Mouse (Mus musculus) cerebellum, adult 8-10 months (tissue): ENCODE results near the gene Lrrc75a.

ENCODE experiments used
- DNase-seq: peaks from one replicate; pipeline ENCODE4 v3.0.0; 2022

The Lrrc75a gene

DNA sequence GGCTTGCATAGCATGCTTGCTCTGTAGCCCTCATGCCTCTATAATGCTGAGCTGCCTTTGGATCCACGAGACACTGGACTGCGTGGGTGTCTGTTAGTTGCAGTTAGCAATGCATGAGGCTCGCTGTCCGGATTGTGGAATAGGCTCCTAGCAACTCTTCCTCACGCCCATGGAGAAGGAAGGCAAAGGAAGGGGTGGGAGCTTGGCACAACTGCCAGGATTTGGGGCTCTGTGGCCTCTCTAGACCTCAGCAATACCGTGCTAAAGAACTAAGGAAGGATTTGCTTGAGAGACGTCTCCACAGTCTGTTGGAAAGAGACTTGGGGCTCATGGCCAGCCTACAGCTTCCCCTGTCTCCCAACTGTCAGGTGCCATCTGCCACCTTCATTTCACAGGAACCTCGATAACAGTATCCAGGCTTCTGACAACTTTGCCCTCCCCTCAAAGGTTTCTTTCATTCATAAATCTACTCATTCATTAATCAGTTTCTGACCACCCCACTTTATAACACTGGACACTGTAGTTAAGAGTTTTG, 33.4 kb downstream of the Lrrc75a start:
- no peak for DNase-seq

DNA sequence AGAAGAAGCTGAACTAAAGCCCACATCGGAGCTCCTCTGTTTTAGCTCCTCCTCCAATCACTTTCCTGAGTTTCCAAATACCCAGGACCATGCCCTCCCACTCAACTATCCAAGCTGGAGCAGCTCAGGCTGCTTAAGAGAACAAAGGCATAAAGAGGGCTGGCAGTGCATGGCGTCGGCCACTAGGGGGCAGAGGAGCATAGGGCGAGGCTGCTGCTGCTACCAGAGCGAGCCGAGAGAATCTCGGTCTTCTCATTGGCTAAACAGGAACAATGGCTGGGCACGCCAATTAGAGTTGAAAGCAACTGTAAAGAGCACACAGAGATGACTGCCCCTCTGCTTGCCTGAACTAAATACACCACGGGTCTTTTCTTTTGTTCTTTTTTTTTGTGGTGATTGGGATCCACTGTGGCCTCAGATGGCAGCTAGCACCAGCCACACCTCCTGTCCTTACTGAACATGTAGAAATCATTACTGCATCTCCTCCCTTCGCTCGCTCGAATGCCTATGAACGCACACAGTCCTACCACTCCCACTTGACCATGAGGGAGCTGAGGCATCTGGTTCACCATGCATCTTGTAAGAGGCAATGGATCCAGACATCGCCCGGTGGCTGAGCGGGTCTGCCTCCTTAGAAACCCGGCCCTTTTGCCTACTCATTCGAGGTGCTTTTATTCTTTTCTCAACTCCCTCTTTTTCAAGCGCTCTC, 34.5 kb downstream of the Lrrc75a start:
- peak; percentile 91 for DNase-seq

GRCm38 (mm10) chr11:62612604-62613003, 35.7 kb downstream of the Lrrc75a start:
- no peak for DNase-seq

DNA sequence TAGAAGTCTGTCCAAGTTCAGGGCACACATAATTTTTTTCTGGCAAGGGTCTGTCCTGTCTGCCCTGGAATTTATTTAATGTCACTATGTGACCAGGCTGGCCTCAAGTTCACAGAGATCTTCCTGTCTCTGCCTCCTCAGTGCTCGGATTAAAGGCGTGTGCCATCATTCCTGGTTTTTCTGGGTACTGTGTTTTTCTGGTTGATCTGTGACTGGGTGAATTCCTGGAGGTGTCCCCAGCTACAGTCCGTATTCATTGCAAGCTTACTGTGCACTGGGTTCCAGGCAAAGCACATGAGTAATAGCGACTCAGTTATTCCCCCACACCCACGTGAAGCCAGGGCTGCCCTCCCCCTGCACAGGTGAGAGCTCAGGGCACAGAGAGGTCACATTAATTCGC, 38.0 kb downstream of the Lrrc75a start:
- no peak for DNase-seq

DNA sequence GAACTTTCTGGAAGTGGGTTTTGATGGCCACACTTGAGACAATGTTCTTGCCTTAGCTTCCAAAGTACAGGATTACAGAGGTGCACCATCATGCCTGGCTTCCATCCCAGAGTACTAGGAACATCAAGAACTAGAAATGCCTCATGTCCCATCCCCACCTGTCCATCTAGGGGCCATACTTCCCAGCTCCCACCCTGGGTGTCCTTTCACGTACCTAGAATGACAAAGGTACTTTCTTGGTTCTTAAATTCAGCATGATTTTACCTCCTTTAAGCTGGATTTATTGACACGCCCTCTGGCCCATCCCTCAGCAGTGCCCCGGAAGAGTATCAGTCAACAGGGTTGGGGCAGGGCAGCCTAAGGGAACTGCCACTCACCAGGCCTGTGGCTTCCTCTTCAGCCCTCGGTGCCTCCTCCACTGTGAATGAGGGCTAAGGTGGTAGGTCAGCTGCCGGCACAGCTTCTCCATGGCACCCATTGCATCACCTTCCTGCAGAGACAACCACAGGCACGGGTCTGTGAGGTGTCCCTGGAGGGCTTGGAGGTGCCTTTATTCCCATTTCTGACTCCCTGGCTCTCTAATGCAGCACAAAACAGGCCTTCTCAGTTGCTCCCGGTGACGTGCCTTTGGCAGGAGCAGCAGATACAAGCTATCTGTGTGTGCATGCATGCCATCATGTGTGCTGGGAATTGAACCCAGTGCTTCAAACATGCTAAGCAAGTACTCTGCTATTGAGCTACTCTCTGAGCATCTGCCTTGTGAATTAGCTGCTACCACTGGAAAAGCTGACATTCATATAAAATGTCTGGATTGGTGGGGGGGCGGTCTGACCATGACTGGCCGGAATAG, 39.3 kb downstream of the Lrrc75a start:
- no peak for DNase-seq

- DNase-seq = no peak
Observed at GRCm38 (mm10) chr11:62607952-62608201, 40.4 kb downstream of the Lrrc75a start.

DNA sequence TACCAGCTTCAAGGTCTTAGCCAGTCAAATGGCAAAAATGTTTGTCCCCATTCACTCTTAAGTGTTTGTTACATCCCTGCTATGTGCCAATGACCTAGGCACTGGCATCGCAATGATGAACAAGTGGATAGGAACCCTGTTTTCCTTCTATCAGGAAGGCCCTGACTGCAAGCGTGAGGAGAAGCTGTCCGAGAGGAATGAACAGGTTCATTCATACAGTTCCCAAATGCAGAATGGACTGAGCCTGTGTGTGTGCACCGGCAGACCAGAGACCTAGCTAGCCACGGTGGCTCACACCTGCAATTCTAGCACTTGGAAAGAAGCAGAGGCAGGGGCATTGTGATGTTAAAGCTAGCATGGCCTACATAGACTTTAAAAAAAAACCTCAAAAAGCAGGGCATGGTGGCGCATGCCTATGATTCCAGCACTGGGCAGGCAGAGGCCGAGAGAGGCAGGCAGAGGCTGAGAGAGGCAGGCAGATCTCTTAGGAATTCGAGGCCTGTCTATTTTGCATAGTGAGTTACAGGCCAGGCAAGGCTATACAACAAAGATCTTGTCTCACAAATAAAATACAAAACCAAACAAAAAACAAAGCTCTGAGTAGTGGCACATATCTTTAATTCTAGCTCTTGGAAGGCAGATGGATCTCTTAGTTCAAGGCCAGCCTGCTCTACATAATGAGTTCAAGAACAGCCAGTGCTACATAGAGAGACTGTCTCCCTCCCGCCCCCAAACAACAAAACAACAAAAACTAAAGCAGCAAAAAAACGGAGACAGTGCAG, 41.0 kb downstream of the Lrrc75a start:
- no peak for DNase-seq

DNA sequence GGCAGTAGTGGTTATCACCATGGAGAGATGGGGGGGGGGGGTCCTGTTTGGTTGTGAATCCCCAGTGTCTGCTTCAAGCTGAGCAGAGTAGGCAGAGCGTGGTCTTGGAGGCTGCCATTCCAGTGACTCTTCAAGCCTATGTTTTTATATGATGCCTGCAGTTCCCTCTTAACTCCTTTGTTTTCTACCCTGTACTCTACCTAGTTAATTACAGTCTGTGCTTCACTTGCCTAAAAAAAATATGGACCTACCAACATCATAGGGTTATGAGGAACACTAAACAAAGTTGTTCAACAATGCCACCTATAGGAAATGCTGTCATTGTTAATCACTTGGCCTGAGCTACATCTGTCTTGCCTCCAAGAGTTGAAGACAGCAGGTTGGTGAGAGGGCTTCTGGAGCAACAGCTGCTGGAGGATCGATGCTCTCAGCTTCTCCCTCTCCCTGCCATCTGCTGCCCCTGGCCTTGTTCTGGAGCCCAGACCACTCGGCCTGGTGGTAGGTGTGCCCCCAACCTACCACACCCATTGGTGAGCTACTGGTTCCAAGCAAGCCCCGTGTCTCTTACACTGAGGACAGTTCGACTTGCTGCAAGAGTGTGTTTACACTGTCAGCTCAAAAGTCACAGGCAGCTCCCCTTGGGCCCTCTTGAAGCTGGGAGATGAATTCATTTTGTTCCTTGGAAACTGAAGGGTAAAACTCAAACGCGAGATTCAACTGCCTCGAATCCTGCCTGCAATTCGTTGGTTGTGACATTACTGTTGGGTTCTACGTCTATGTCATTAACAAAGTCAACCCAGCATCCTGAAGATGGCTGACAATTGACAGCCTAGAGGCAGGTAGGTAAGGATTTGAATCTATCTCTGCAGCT, 41.8 kb downstream of the Lrrc75a start:
- DNase-seq = no peak

DNA sequence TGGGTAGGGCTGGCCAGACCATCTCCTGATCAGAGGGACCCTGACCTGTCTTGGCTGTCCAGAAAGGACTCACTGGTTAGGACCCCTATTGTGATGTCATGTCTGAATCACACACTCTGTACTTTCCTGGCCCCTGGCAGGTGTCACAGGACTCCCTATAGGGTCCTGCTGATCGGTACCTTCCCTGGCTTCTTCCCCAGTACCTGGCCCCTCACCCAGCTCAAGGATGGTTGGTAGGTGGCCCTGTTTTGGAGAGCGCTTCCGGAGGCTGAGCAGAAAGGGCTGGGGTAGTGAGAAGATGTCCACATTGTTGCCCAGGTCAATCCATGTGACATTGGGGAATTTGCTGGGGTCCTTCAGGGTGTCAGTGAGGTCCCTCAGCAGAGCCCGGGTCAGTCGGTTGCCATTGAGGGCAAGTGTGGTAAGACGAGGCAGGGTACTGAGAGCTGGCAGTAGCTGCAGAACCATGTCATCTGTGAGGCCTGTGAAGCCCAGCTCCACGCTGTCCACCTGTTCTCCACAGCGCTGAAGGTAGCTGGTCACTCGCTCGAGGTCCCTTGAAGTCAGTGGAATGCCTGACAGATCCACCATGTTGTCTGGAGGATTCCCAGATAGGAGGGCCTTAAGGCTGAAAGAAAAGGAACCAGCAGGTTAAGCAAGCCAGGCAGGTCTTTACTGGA, 42.6 kb downstream of the Lrrc75a start:
- no peak for DNase-seq

DNA sequence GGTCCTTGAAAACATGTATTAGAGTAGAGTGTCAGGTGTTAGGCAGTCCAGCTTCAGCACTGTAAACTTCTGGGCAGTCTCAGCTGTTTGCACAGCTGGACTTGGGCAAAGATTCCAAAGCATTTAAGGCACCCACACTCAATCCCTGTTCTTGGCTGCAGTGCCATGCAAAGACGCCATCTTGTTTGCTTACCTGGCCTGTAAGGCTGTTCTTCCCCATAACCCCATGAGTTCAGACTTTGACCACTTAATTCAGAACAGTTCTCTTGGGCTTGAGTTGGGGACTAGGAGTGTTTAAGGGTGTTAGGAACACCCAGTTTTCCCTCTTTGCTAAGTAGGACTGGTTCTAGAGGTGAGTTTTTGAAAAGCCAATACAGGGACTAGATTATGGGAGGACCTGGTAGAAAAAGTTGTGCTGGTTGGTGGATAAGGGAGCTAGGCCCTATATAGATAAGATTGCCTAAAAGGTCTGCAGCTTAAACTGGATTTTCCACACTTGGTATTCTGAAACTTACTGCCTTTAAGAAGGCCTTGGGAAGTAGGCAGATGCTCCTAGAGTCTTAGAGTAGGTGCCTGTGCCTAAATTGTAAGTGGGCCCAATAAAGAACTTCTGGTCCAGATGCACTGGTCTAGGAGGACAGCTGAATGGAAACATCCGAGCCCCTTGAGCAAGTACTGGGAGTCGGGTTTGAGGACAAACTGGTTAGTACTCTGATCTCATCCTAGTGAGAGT, 43.3 kb downstream of the Lrrc75a start:
- DNase-seq = no peak

DNA sequence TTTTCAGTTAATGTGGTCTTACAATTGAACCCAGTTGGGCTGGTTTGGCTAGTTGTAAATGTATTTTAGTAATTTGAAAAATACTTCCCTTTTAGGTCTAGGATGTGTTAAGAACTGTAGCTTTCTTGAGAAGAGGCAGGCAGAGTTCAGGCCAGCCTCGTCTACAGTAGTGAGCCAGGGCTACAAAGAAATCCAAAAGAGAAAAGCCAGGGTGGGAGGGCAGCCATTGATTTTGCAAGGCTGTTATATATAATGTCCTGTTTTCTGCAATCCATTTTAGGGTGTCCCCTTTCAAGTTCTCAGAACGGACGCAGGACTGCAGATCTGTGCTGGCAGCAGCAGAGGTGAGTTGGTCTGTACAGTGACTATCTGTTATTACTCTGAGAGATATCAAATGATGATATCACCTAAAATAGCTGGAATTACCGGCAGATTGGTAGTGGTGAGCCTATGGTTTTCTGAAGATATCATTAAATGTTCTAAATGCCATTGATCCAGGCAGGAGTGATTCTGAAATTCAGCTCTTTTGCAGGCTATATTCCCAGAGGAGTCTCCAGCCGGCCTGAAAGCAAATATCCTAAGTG, 44.1 kb downstream of the Lrrc75a start:
- DNase-seq = no peak

- peak; percentile 25 for DNase-seq
Observed at GRCm38 (mm10) chr11:62603312-62604056, 44.8 kb downstream of the Lrrc75a start.

DNA sequence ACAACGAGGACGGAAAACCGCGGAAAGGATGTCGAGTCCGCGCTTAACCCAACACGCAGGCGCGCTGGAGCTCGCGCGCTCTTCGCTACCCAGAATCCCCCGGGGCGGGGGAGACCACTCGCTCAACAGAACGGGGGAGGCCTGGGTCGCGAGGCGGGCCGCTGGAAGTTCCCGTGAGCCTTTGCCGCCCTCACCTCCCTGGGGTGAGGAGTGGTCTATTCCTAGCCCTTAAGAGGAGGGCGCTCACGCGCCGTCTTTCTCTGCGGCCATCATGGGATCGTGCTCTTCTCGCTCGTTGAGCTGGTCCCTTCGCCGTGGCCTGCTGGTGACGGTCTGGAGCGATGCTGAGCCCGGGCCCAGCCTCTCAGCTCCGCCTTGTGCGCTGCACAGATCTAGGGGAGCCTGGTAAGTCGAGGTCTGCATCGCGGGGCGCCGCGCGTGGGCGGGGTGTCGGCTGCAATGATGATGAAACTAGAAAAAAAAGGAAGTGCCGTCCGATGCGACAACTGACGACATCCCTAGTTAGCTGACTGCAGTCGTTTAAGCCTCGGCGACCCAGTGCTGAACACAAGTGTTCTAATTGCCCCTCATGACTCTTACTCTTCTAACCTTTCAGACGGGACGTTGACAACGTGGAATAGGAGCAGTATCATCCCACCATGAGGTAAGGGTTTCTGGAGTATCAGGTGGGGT, 45.6 kb downstream of the Lrrc75a start:
- peak; percentile 98 for DNase-seq

- no peak for DNase-seq
Observed at GRCm38 (mm10) chr11:62601732-62602618, 46.3 kb downstream of the Lrrc75a start.

GRCm38 (mm10) chr11:62598571-62598970, 49.8 kb downstream of the Lrrc75a start:
- no peak for DNase-seq

DNA sequence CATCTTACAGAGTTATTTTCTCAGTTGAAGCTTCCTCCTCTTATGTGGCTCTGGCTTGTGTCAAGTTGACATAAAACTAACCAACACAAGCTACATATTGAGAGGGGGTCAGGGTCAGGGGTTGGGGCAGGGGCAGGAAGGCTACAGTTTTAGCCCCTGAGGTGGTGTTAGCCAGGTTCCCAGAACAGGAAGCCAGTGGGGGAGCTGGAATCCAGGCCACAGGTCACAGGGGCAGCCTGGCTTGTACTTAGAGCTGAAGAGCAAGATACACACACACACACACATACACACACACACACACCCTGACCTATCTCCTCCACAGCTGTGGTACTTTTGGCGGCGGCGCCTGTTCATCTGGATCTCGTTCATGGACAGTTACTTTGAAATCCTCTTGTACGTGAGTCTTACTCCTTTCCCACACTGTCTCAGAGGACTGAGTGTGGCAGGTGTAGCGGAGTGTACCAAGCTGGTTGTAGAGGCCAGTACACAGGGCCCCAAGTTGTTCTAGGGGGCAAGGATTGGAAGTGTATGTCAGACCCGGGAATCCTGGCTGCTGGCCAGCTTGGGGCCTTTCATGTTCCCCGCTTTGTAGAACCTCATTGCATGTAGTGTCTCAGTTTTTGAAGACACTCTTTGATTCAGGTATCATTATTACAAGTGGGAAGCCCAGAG, 56.3 kb downstream of the Lrrc75a start:
- DNase-seq = no peak

GRCm38 (mm10) chr11:62591026-62591425, 57.3 kb downstream of the Lrrc75a start:
- DNase-seq = peak; percentile 45

- no peak for DNase-seq
Observed at GRCm38 (mm10) chr11:62589391-62589790, 58.9 kb downstream of the Lrrc75a start.
